Mouse (Mus musculus): ENCODE measurements at regions not wholly inside any gene's neighbourhood (a gene's known extent, or its start where the extent isn't known, plus 50 kb on each side); places are given as distances from the start of the nearest gene placed in this dataset.

- 82% methylated on average over 3 of the region's 3 CpGs for WGBS
- Histone ChIP-seq H3K4me3 (ENCODE audit: low read length) (no peak overlapping the region), H3K4me1 (ENCODE audit: control insufficient read depth, insufficient read depth, low read depth, low read length) (no peaks in the 10 kb centered on the region), H3K9me3 (ENCODE audit: control insufficient read depth, low read length) (no peaks in the 10 kb centered on the region), H3K27ac (ENCODE audit: low read depth, low read length) (no peak overlapping the region), H3K9ac (ENCODE audit: low read depth, low read length) (no peak overlapping the region), H3K36me3 (ENCODE audit: control insufficient read depth, insufficient read depth, low read length) (no peaks in the 10 kb centered on the region), H3K4me2 (ENCODE audit: low read length) (no peak overlapping the region), H3K27me3 (replicated peaks; ENCODE audit: control insufficient read depth, insufficient read depth, low read length) (no peaks in the 10 kb centered on the region)
- no peak for ATAC-seq
Observed at GRCm38 (mm10) chr3:57932657-57933539, 85.0 kb upstream of the Pfn2 start.

- no peaks in the 10 kb centered on the region for H3K9me3 ChIP-seq (ENCODE audit: control insufficient read depth, low read length)
- H3K9ac ChIP-seq (ENCODE audit: low read depth, low read length) = no peak overlapping the region
- no peak overlapping the region for H3K4me3 ChIP-seq (ENCODE audit: low read length)
- 65% methylated on average over 5 of the region's 5 CpGs for WGBS
- ATAC-seq = no peak
- no peaks in the 10 kb centered on the region for H3K36me3 ChIP-seq (ENCODE audit: control insufficient read depth, insufficient read depth, low read length)
- no peak overlapping the region for H3K27ac ChIP-seq (ENCODE audit: low read depth, low read length)
- no peaks in the 10 kb centered on the region for H3K4me1 ChIP-seq (ENCODE audit: control insufficient read depth, insufficient read depth, low read depth, low read length)
- no peaks in the 10 kb centered on the region for H3K27me3 ChIP-seq (replicated peaks; ENCODE audit: control insufficient read depth, insufficient read depth, low read length)
- no peak overlapping the region for H3K4me2 ChIP-seq (ENCODE audit: low read length)
Observed at GRCm38 (mm10) chr3:57935042-57935610, 87.2 kb upstream of the Pfn2 start.

- Histone ChIP-seq H3K27me3 (replicated peaks; ENCODE audit: control insufficient read depth, insufficient read depth, low read length) (no peaks in the 10 kb centered on the region), H3K36me3 (ENCODE audit: control insufficient read depth, insufficient read depth, low read length) (no peaks in the 10 kb centered on the region), H3K4me1 (ENCODE audit: control insufficient read depth, insufficient read depth, low read depth, low read length) (no peaks in the 10 kb centered on the region), H3K27ac (ENCODE audit: low read depth, low read length) (no peak overlapping the region), H3K4me3 (ENCODE audit: low read length) (no peak overlapping the region), H3K9ac (ENCODE audit: low read depth, low read length) (no peak overlapping the region), H3K4me2 (ENCODE audit: low read length) (no peak overlapping the region), H3K9me3 (ENCODE audit: control insufficient read depth, low read length) (no peaks in the 10 kb centered on the region)
- ATAC-seq = no peak
- WGBS = 89% methylated on average over 4 of the region's 4 CpGs
Observed at GRCm38 (mm10) chr3:57940504-57941381, 92.9 kb upstream of the Pfn2 start.

- Histone ChIP-seq H3K4me3 (ENCODE audit: low read length) (no peak overlapping the region), H3K36me3 (ENCODE audit: control insufficient read depth, insufficient read depth, low read length) (no peaks in the 10 kb centered on the region), H3K4me2 (ENCODE audit: low read length) (no peak overlapping the region), H3K27me3 (replicated peaks; ENCODE audit: control insufficient read depth, insufficient read depth, low read length) (no peaks in the 10 kb centered on the region), H3K4me1 (ENCODE audit: control insufficient read depth, insufficient read depth, low read depth, low read length) (no peaks in the 10 kb centered on the region), H3K9me3 (ENCODE audit: control insufficient read depth, low read length) (no peaks in the 10 kb centered on the region), H3K27ac (ENCODE audit: low read depth, low read length) (no peak overlapping the region), H3K9ac (ENCODE audit: low read depth, low read length) (no peak overlapping the region)
- no peak for ATAC-seq
- 79% methylated on average over 2 of the region's 2 CpGs for WGBS
Observed at GRCm38 (mm10) chr3:57944698-57945097, 96.8 kb upstream of the Pfn2 start.

- WGBS = 80% methylated on average over 5 of the region's 5 CpGs
- Histone ChIP-seq H3K4me3 (ENCODE audit: low read length) (no peak overlapping the region), H3K9me3 (ENCODE audit: control insufficient read depth, low read length) (no peaks in the 10 kb centered on the region), H3K36me3 (ENCODE audit: control insufficient read depth, insufficient read depth, low read length) (no peaks in the 10 kb centered on the region), H3K4me2 (ENCODE audit: low read length) (no peak overlapping the region), H3K4me1 (ENCODE audit: control insufficient read depth, insufficient read depth, low read depth, low read length) (no peaks in the 10 kb centered on the region), H3K27me3 (replicated peaks; ENCODE audit: control insufficient read depth, insufficient read depth, low read length) (no peaks in the 10 kb centered on the region), H3K27ac (ENCODE audit: low read depth, low read length) (no peak overlapping the region), H3K9ac (ENCODE audit: low read depth, low read length) (no peak overlapping the region)
- 0 out of 2 replicates have a peak, but pooled peaks have one; percentile 34 for ATAC-seq
Observed at GRCm38 (mm10) chr3:57945765-57946164, 97.9 kb upstream of the Pfn2 start.

GRCm38 (mm10) chr3:57947331-57947730 lies 99.5 kb upstream of the Pfn2 start:
- no peak for ATAC-seq
- Histone ChIP-seq H3K4me3 (ENCODE audit: low read length) (no peak overlapping the region), H3K36me3 (ENCODE audit: control insufficient read depth, insufficient read depth, low read length) (no peaks in the 10 kb centered on the region), H3K4me2 (ENCODE audit: low read length) (no peak overlapping the region), H3K9me3 (ENCODE audit: control insufficient read depth, low read length) (no peaks in the 10 kb centered on the region), H3K27ac (ENCODE audit: low read depth, low read length) (no peak overlapping the region), H3K9ac (ENCODE audit: low read depth, low read length) (no peak overlapping the region), H3K27me3 (replicated peaks; ENCODE audit: control insufficient read depth, insufficient read depth, low read length) (no peaks in the 10 kb centered on the region), H3K4me1 (ENCODE audit: control insufficient read depth, insufficient read depth, low read depth, low read length) (no peaks in the 10 kb centered on the region)
- 93% methylated on average over 2 of the region's 2 CpGs for WGBS

- H3K4me3 ChIP-seq (ENCODE audit: low read length) = no peak overlapping the region
- no peaks in the 10 kb centered on the region for H3K36me3 ChIP-seq (ENCODE audit: control insufficient read depth, insufficient read depth, low read length)
- no peak overlapping the region for H3K9ac ChIP-seq (ENCODE audit: low read depth, low read length)
- WGBS = 85% methylated on average over 1 of the region's 1 CpGs
- H3K9me3 ChIP-seq (ENCODE audit: control insufficient read depth, low read length) = no peaks in the 10 kb centered on the region
- H3K27me3 ChIP-seq (replicated peaks; ENCODE audit: control insufficient read depth, insufficient read depth, low read length) = no peaks in the 10 kb centered on the region
- no peak for ATAC-seq
- H3K4me1 ChIP-seq (ENCODE audit: control insufficient read depth, insufficient read depth, low read depth, low read length) = no peaks in the 10 kb centered on the region
- H3K27ac ChIP-seq (ENCODE audit: low read depth, low read length) = no peak overlapping the region
- no peak overlapping the region for H3K4me2 ChIP-seq (ENCODE audit: low read length)
Observed at GRCm38 (mm10) chr3:57948720-57949119, 100.8 kb upstream of the Pfn2 start.

GRCm38 (mm10) chr3:57950431-57951331 lies 102.8 kb upstream of the Pfn2 start:
- ATAC-seq = peak; percentile 88
- Histone ChIP-seq H3K4me3 (ENCODE audit: low read length) (no peak overlapping the region), H3K27me3 (replicated peaks; ENCODE audit: control insufficient read depth, insufficient read depth, low read length) (no peaks in the 10 kb centered on the region), H3K9me3 (ENCODE audit: control insufficient read depth, low read length) (no peaks in the 10 kb centered on the region), H3K4me1 (ENCODE audit: control insufficient read depth, insufficient read depth, low read depth, low read length) (no peaks in the 10 kb centered on the region), H3K9ac (ENCODE audit: low read depth, low read length) (no peak overlapping the region), H3K27ac (ENCODE audit: low read depth, low read length) (no peak overlapping the region), H3K36me3 (ENCODE audit: control insufficient read depth, insufficient read depth, low read length) (no peaks in the 10 kb centered on the region), H3K4me2 (ENCODE audit: low read length) (no peak overlapping the region)
- 60% methylated on average over 7 of the region's 7 CpGs for WGBS

Data from hindbrain, embryonic 16.5 days (tissue).